Mouse (Mus musculus): ENCODE data around the gene Arpc5l. TPM values are rescaled to one million over a fixed set of nuclear protein-coding genes. Genes with fewer than 3 reads are reported as not detected.

Arpc5l gene
- polyA plus RNA-seq (2012) = 78.5 and 96.1 TPM in 2 replicates

DNA sequence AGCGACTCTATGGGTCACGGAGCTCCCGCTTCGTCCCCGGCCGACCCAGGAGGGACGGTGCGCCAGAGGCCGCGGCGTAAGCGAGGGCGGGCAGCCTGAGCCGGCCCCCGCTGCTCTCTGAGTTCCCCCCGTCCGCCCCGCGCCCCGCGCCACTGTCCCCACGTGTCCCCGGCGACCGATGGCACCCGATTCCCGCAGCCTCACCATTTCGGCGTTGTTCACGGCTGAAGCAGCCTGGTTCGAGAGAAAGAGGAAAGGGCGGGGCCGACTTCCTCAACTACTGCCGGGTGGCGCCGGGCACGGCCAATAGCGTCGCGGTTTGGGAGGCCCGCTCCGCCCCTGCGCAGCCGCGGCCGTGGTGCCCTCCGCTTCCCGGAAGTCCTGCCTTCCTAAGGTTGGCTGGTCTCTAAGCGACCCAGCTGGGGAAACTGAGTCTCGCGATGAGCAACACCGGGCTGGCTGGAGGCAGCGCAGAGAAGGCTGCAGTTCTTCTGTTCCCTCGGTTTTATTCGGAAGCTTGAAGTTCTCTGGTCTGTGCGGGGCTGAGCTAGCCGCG is at the start of gene Arpc5l:
Gene Arpc5l (plus strand): TSS at position 469 of the 556 bp plus-strand sequence.
- no peak for TF ChIP-seq GATA1 (IDR thresholded peaks at IDR 0.05; ENCODE audit: low read length)

DNA sequence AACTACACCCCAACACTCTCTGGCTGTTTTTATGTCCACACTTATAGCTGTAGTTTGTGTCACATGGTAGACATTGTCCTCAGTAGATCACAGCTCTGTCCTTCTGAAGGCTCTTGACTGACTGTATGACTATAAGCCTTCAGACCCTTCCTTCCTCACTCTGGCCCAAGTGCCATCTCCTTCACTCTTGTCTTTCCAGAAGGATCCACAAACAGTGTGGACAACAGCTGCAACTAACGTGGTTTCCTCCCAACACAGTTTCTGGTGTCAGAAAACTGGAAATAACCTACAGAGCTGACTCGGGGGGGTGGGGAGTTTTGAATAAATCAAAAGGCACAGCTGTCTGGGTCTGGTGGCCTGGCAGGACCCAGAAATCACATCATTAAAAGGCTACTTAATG is 49.1 kb upstream of the Arpc5l start:
- no peak for TF ChIP-seq GATA1 (IDR thresholded peaks at IDR 0.05; ENCODE audit: low read length)

DNA sequence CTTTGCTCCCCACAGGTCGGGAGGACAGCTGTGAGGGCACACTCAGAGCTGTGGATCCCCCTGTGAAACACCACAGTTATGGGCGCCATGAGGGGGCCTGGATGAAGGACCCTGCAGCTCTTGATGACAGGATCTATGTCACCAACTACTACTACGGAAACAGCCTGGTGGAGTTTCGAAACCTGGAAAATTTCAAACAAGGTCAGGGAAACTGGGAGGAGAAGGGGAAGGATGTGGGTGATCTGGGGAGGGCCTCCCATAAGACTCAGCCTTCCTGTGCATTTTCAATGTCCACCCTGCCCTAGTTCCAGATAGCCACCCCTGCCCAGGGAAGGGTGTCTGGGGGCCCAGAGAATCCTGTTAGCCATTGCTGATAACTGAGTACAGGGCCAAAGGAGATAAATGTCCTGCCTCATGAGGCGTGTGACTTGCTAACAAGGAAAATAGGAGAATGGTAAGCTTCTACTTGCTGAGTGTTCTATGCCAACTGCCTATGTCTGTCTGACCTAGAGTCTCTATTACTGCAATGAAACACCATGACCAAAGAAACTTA is 47.4 kb upstream of the Arpc5l start:
- TF ChIP-seq GATA1 (IDR thresholded peaks at IDR 0.05; ENCODE audit: low read length) = no peak

DNA sequence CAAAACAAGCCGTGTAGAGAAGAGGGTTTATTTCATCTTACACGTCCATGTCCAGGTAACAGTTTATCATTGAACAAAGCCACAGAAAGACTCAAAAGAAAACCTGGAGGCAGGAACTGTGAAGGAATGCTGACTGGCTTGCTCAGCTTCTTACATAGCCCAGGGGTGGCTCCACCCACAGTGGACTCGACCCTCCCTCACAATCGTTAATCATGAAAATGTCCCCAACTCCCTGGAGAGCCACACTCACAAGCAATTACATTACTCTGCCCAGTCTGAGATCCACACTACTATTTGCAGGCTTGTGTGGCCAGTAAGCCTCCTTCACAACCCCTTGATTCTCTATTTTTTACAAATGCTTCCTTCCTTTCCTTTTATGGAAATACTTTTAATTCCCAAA is 41.0 kb upstream of the Arpc5l start:
- no peak for TF ChIP-seq GATA1 (IDR thresholded peaks at IDR 0.05; ENCODE audit: low read length)

DNA sequence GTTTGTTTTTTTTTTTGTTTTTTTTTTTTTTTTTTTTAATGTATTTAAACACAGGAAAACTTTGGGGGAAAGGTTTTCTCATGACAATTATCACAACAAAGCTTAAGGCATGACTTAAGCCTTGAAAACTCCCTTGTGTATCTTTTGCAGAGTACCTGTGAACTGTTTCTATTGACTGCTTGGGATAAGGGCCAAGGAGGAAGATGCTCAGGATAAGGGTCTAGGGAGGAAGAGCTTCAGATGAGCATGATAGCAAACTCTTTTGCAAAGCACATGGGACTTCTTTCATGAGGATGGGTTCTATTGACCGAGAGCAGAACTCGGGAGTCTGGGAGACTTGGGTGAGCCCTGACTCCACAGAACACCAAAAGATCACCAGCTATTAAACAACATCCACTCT is 35.5 kb upstream of the Arpc5l start:
- no peak for TF ChIP-seq GATA1 (IDR thresholded peaks at IDR 0.05; ENCODE audit: low read length)

DNA sequence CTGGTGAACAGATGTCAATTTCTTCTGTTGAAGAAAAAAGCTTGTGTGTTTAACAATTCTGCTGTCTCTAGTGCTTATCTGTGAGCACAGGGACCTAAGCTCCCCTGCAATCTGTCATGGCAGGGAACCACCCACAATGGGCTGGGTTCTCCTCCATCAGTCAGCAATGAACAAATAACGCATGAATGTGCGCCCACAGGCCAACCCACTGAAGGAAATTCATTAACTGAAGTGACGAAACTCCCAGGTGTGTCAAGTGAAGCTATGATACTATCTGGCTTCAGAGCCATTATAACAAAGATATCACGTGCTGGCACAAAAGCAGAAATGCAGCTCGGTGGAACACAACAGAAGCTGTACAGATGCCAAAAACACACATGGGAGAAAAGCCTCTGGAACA is 35.1 kb upstream of the Arpc5l start:
- no peak for TF ChIP-seq GATA1 (IDR thresholded peaks at IDR 0.05; ENCODE audit: low read length)

DNA sequence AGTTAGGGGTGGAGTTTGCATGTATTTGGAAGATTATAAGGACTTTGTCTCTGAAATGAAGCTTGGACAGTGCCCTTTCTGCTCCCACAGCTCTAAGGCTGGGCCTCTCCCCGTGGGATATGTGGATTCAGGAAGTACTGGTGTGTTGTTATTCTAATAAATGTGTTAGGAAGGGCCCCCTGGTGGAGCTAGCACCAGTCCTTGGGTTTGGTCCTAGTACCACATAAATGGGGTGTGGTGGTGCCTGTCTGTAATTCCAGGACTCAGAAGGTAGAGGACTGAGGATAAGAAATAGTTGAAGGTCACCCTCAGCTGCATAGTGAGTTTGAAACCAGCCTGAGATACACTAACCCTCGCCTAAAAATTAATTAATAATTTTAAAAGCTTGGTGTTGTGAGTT is 31.9 kb upstream of the Arpc5l start:
- TF ChIP-seq GATA1 (IDR thresholded peaks at IDR 0.05; ENCODE audit: low read length) = no peak

DNA sequence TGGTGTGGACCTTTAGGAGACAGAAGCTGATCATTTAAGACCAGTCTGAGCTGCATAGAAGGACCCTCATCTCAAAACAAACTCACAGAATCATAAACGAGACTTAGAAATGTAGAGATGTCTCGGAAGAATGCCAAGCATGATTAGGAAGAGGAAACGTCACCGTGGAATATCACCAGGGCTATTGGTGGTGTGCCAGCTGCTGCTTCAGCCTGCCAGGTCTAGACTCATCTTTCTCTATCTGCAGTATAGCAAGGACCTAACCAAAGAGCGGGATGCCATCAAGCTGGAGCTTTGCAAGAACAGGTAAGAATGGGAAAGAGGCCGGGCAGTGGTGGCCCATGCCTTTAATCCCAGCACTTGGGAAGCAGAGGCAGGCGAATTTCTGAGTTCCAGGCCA is 31.4 kb upstream of the Arpc5l start:
- no peak for TF ChIP-seq GATA1 (IDR thresholded peaks at IDR 0.05; ENCODE audit: low read length)

DNA sequence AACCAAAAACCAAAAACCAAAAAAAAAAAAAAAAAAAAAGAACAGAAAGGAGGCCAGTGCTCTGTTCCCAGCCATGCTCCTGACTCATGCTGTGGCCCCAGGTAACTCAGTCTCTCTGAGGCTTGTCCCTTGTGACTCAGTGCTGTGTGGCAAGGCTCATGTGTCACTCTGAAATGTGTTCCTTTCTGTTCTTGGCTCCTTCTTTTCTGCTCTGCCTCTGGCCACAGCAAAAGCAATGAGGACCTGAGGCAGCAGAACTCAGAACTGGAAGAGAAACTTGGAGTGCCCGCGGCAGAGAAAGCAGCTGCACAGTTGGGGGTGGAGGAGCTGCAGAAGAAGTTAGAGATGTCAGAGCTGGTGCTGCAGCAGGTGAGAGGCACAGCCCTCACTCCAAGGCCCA is 31.0 kb upstream of the Arpc5l start:
- no peak for TF ChIP-seq GATA1 (IDR thresholded peaks at IDR 0.05; ENCODE audit: low read length)

DNA sequence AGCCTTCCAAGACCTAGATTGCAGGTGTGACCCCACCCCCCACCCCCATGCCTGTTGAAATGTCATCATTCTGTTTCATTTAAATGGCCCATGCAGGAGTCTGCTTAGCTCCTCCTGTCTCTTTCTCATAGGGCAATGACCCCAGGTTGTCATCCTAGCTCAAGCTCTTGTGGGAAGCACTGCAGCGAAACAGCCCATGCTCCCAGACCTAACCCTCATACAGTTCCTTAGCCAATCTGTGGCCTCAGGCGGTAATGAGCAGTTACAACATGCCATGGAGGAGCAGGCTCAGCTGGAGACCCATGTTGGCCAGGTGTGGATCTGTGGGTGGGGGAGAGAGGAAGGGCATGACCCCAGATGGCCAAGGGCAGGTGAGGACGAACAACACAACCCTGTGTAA is 30.0 kb upstream of the Arpc5l start:
- TF ChIP-seq GATA1 (IDR thresholded peaks at IDR 0.05; ENCODE audit: low read length) = no peak

DNA sequence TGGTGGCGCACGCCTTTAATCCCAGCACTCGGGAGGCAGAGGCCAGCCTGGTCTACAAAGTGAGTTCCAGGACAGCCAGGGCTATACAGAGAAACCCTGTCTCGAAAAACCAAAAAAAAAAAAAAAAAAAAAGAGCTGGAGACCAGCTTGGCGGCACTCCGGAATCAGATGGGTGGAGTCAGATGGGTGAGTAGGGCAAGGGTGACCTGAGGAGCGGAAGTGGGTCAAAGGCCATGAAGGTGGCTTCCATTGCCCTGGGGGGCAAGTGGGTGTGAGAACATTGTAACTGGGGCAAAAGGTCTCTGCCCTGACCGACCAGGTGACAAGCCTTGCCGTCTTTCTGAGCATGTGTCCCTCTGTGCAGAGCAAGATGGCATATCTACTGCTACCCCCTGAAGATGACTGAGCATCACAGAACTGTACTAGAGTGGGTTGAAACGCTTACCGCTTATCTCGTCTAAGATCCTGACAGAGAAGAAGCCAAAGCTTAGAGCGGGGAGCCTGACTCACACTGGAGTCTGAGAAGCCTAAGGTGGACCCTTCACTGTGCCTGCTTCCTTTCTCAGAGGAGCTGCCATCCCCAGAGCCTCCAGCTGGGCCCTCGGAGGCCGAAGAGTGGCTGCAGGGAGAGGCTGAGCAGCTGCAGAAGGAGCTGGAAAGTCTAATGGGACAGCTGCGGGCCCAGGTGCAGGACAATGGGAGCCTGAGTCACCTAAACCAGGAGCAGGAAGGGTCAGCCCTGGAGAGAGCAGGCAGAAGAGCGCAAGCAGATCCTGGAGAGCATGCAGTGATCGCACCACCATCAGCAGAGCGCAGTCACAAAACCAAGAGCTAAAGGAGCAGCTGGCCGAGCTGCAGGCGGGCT is 29.0 kb upstream of the Arpc5l start:
- no peak for TF ChIP-seq GATA1 (IDR thresholded peaks at IDR 0.05; ENCODE audit: low read length)

DNA sequence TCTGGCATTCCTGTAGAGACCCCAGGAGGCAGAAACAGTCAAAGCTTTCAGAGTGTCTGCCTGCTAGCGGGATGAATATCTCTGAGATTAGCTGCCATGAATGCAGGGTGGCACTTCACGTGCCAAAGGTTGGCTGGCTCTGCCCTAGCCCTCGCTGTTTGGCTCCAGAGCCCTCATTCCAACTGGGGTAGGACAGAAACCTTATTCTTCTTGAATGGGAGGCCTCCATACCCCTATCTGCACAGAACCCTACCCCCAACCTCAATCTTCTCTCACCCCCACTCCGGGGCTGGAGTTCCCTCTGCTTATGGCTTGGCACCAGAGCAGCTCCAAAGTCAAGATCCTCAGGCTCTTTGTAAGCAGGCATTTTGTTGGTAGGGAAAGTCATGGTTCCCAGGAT is 27.3 kb upstream of the Arpc5l start:
- no peak for TF ChIP-seq GATA1 (IDR thresholded peaks at IDR 0.05; ENCODE audit: low read length)

DNA sequence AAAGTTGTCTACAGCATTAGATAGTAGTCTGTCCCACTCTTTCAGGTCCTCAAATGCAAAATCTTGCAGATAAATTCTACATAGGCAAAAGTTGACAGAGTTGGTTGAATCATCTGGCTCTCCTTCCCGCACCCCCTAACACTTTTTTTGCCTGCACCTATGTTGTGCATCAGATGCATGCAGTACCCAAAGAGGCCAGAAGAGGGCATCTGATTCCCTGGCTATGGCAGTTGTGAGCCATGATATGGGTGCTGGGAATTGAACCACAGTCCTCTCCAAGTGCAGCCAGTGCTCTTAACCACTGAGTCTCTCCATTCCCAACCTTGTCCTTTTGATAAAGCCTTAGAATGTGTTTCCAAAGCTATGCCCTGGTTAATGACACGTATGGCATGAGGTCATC is 21.7 kb upstream of the Arpc5l start:
- TF ChIP-seq GATA1 (IDR thresholded peaks at IDR 0.05; ENCODE audit: low read length) = no peak

DNA sequence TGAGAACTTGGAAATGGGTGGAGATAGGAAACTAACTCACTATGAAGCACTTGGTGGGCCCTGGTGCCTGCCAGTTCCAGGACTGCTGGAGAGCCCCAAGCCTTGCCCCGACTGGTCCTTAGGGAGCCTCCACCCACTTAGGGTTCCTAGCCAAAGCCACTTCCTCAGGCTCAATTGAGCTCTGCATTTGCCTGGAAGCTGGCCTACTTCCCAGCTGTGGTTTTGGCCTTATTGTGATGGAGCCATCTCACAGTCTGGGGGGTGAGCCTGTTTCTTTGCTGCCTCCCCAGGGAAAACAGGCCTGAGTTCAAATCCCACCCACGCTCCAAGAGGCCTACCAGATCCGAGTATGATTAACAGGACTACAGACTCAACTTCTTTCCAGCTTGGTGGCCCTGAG is 18.6 kb upstream of the Arpc5l start:
- no peak for TF ChIP-seq GATA1 (IDR thresholded peaks at IDR 0.05; ENCODE audit: low read length)

DNA sequence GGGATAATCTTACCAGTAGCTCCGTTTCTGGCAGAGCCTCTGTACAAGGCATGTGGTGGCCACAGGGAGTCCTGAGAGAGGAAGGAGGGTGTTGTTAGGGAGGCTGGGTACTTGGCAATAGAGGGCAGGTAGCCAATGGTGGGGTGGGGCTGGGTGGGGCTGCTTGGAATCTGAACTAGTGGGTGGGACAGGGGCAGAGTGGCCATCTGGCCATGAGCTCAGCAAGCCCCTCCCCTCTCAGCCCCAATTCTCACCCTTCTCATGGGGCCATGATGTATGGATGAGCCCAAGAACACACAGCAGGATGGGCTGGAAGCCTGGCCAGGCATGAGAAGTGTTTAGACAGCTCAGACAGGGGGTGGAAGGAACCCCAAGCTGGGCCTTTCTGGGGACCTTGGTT is 17.8 kb upstream of the Arpc5l start:
- TF ChIP-seq GATA1 (IDR thresholded peaks at IDR 0.05; ENCODE audit: low read length) = no peak

DNA sequence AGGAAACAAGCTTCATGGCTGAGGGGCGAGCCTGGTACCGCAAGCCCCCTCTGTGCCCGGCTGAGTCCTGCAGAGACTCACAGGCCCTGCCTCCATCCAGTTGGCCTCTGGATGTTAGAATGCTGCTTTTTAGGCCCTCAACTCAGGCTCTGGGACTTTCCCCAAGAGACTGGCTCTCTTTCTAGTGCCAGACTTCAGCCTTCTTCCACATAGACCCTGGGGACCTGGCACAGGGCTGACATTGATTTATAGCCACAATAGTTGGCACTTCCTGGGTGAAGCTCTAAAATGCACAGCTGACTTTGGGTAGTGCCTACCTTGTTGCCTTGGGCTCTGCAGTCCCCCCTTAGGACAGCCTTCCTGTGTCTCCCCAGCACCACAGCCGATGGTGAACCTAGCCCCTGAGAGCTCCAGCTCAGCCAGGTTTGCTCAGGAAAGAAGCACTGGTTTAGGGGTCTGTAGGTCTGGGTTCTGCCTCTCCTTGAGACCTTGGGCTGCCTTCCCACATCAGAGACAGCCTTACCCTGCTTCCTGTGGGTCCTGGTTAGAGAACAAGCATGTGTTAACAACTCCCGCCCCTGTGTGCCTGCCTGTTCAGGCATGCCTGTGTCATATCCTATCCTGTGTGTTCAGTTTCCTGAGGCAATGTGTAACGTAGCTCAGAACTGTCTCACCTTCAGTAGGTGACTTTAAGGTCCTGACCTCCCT is 17.2 kb upstream of the Arpc5l start:
- TF ChIP-seq GATA1 (IDR thresholded peaks at IDR 0.05; ENCODE audit: low read length) = no peak
